Mouse (Mus musculus): ENCODE results near the gene Neurog1. TPM values are rescaled to one million over a fixed set of nuclear protein-coding genes. Genes with fewer than 3 reads are reported as not detected.
A peak's percentile ranks its signal among the peaks of the same experiment; 100 is the strongest.

The Neurog1 gene
- polyA plus RNA-seq, 1 experiment from 2014 or later, result not detected

DNA sequence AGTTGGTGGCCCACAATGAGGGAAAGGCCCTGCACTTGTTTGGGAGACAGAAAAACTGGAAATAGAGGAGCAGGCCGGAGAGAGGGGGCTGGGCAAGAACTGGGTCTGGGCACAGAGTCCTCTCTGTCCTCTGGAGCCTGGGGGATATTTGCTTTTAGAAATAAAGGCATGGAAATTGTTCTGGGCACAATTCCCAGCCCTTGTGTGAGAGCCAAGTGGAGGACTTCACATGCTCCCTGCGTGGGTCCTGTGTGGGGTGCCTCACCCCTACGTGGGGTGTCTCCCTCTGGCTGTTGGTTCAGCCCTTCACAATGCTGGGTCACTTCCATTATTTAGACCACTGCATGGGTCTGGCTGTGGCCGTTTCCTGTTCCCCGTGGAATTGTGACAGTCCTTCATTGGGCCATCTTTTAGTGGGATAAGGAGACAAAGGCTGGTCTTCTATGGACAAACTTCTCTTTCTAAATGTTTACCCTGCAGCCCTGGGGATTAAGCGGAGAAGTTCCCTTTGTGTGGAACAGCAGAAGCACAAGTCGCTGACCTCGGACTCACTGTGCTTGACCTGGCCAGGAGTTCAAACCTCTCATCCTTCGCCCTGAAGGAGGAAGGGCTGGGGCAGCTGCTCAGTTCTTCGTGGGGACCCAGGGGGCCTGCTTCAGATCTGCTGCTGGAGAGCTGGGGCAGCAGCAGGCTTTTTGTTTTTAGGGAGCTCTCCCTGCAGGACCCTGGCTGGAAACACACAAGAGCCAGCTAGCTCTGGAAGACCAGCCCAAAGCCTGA is 25.6 kb downstream of the Neurog1 start:
- Histone ChIP-seq H3K9me3 (no peaks in the 10 kb centered on the region), H3K9ac (no peak overlapping the region), H3K36me3 (no peaks in the 10 kb centered on the region), H3K27ac (no peak overlapping the region), H3K4me1 (replicated peaks) (peaks cover 12% of the 10 kb centered on the region), H3K4me3 (replicated peaks) (no peak overlapping the region), H3K4me2 (replicated peaks) (no peak overlapping the region), H3K27me3 (replicated peaks) (peaks cover 76% of the 10 kb centered on the region)
- WGBS, result 23% methylated on average over 10 of the region's 10 CpGs
- ATAC-seq, result no peak

DNA sequence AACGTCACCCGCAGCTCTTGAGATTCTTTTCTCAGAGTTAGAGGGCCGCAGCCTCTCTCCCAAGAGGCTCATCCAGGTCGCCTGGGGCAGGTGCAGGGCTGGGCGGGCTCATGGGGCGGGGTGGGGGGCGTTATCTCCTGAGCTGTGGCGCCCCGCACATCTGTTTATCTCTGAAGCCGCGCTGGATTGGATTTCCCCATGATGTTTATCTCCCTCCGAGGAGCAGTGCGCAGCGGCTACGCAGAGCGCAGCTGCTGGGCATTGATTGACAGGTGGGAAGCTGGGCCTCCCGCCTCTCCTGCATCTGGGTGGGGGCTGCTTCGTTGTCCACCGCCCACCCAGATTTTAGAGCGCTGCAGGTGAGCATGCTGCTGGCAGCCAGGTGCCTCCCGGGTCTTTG is 28.3 kb downstream of the Neurog1 start:
- H3K4me2 ChIP-seq (replicated peaks), result no peak overlapping the region
- H3K4me1 ChIP-seq (replicated peaks), result peaks cover 17% of the 10 kb centered on the region
- no peak overlapping the region for H3K9ac ChIP-seq
- no peaks in the 10 kb centered on the region for H3K9me3 ChIP-seq
- H3K27ac ChIP-seq, result no peak overlapping the region
- ATAC-seq, result no peak
- 9% methylated on average over 21 of the region's 21 CpGs for WGBS
- no peaks in the 10 kb centered on the region for H3K36me3 ChIP-seq
- no peak overlapping the region for H3K4me3 ChIP-seq (replicated peaks)
- peaks cover 81% of the 10 kb centered on the region for H3K27me3 ChIP-seq (replicated peaks)

DNA sequence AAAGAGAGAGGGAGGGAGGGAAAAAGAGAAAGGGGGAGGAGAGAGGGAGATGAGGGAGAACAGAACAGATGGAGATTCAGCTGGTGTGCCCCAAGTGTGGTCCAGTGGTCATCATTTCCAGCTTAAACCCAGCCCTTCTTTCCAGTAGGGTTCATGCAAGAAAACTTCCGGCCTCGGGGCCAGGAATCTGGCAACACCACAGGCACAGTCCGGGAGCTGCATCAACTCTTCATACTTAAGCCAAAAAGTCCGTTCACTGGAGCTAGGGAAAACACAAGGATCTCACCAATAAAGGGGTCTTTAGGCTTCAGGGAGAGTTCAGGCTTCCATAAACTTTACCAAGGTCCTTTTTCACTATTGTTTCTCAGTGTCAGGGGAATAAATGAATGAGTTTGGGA is 29.1 kb downstream of the Neurog1 start:
- no peaks in the 10 kb centered on the region for H3K36me3 ChIP-seq
- H3K9ac ChIP-seq, result no peak overlapping the region
- H3K27ac ChIP-seq, result no peak overlapping the region
- no peak for ATAC-seq
- H3K4me3 ChIP-seq (replicated peaks), result no peak overlapping the region
- H3K4me2 ChIP-seq (replicated peaks), result no peak overlapping the region; the same call in 1 of the 2 replicates
- no peaks in the 10 kb centered on the region for H3K9me3 ChIP-seq
- peaks cover 17% of the 10 kb centered on the region for H3K4me1 ChIP-seq (replicated peaks)
- H3K27me3 ChIP-seq (replicated peaks), result peaks cover 75% of the 10 kb centered on the region
- 9% methylated on average over 4 of the region's 4 CpGs for WGBS

DNA sequence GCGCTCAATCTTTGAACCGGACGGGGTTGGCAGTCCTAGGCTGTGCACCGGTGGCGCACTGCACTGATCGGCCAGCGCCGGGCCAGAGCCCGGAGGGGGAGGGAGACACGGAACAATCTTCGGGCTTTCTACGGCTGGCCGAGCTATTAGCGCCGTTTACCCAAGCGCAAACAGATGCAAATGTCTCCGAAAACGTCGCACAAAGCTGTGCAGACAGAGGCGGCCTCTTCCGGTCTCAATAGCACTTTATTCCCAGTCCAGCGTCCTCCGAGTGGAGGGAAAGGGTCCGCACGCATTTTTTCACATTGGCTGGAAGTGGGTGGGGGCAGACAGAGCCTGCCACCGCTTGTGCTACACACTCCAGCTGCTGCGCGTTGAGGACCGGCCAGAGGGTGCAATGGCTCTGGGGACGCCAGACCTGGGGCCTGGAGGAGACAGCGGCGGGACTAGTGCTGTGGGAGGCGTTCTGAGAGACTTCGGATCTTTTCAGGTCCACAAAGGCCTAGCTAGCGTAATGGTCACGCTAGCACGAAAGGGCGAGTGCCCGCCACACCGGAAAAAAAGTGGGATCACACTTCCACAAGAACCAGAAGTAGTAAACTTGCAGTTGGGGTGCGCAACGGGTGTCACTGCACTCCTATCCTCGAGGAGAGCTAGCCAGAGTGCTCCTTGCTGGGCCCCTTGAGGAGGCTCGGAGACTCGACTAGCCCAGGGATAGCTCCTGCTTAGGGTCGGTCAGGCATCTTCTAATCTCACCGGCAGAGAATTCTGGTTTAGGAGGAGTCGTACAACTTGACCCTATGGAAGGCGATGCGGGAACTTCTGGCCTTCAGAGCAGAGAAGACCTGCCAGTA is 29.7 kb downstream of the Neurog1 start:
- Histone ChIP-seq H3K36me3 (no peaks in the 10 kb centered on the region), H3K4me2 (replicated peaks) (peak overlapping the region; percentile 77), H3K4me3 (replicated peaks) (peak overlapping the region; percentile 36), H3K9ac (no peak overlapping the region), H3K9me3 (no peaks in the 10 kb centered on the region), H3K27ac (no peak overlapping the region), H3K27me3 (replicated peaks) (peaks cover 71% of the 10 kb centered on the region), H3K4me1 (replicated peaks) (peaks cover 17% of the 10 kb centered on the region)
- ATAC-seq, result peak; percentile 45; the same call in 1 of the 2 replicates
- 4% methylated on average over 50 of the region's 50 CpGs for WGBS

DNA sequence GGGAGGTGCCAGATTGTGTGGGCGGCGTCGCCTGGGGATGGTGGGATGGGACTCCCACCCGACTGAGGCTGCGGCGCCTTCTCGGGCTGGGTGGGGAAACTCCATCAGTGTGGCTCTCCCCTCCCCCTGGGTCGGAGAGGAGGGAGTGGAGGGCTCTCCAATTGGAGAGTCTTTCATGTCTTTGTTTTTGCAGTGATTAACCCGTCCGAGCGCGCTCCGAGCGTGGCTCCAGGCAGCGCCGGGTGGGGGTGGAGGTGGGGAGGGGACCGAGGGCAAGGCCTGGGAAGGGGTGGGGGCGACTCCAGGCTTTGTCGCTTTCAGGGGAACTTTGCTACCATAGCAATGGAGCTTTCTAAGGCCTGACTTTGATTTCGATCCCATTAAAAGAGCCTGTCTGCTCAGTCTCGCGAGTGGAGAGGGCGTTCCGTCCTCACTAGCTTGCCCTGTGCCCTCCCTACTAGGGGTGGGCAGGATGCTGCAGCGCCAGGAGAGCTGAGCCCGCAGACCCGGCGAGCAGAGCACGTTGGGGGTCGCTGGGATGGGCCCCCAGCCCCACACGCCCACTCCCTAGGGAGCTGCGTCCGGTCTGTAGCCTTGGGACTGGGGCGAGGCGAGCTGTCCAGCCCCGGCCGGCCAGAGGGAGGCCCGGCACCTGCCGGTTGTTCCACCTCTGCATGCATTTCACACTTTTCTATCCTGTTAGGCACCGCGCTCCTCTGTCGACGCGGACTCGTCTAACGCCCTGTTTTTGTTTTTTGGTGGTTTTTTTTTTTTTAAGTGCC is 30.6 kb downstream of the Neurog1 start:
- Histone ChIP-seq H3K4me1 (replicated peaks) (peaks cover 17% of the 10 kb centered on the region), H3K9me3 (no peaks in the 10 kb centered on the region), H3K27ac (no peak overlapping the region), H3K4me3 (replicated peaks) (peak overlapping the region; percentile 36), H3K27me3 (replicated peaks) (peaks cover 72% of the 10 kb centered on the region), H3K36me3 (no peaks in the 10 kb centered on the region), H3K4me2 (replicated peaks) (peak overlapping the region; percentile 77), H3K9ac (peak overlapping the region; percentile 46)
- ATAC-seq, result peak; percentile 67
- under 1% methylated on average over 45 of the region's 46 CpGs for WGBS

DNA sequence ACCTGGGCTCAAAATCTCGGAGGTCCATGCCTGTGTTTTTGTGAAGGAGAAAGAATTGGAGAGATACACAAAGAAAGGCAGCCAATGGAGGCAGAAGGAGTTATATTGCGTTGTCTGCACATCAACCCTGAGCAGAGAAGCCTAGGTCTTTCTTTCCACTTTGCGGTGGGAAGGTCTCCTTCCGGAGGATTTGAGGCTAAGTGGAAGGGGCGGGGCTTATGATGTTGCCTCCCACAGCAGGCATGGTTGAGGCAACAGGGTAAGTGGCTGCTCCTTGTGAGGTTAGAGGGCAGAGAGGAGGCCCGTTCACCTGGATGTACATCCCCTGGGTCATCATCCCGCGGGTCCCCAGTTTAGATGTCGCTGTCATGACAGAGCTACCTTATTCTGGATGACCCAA is 32.7 kb downstream of the Neurog1 start:
- H3K36me3 ChIP-seq, result no peaks in the 10 kb centered on the region
- H3K4me3 ChIP-seq (replicated peaks), result no peak overlapping the region
- H3K9me3 ChIP-seq, result no peaks in the 10 kb centered on the region
- peaks cover 59% of the 10 kb centered on the region for H3K27me3 ChIP-seq (replicated peaks)
- H3K27ac ChIP-seq, result no peak overlapping the region
- peaks cover 17% of the 10 kb centered on the region for H3K4me1 ChIP-seq (replicated peaks)
- ATAC-seq, result no peak
- H3K4me2 ChIP-seq (replicated peaks), result no peak overlapping the region
- 56% methylated on average over 9 of the region's 9 CpGs for WGBS
- no peak overlapping the region for H3K9ac ChIP-seq

DNA sequence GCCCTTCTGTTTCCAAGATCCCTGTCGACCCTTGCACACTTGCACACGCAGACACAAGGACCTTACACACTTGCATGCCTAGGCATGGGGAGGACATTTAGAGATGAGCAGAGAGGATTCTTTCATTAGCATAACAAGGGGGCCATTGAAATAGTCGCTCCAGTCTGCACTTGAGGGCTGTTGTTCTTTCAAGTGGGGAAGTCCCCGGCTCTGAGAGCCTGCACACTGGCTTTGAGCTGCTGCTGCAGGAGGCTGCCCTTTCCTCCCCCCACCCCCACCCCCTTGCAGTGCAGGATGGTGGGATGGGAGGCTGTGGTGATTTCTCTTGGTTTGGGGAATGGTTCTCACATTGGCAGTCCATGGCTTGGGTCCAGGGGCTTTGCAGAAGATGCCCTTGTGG is 35.9 kb downstream of the Neurog1 start:
- H3K4me1 ChIP-seq (replicated peaks), result peaks cover 2% of the 10 kb centered on the region; the same call in 1 of the 2 replicates
- no peak overlapping the region for H3K4me3 ChIP-seq (replicated peaks)
- peaks cover 27% of the 10 kb centered on the region for H3K27me3 ChIP-seq (replicated peaks)
- H3K36me3 ChIP-seq, result no peaks in the 10 kb centered on the region
- ATAC-seq, result no peak
- H3K9me3 ChIP-seq, result no peaks in the 10 kb centered on the region
- no peak overlapping the region for H3K4me2 ChIP-seq (replicated peaks)
- H3K9ac ChIP-seq, result no peak overlapping the region
- H3K27ac ChIP-seq, result no peak overlapping the region
- 25% methylated on average over 4 of the region's 4 CpGs for WGBS

DNA sequence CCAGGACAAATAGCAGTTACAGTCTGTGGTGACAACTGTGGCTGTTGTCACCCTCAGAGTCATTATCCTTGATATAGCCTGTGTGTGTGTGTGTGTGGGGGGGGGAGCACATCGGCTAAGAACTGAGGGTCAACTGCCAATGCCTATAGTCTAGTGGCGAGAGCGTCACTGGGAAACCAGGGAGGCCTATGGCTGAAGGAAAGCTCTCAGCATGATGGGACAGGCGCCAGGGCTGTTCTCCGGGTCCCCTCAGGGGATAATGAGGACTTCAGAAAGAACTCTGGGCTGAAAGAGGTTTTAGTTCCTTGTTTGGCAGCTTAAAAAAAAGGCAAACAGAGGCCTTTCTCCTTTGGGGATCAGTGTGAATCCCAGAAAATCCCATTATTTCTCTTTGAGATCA is 37.3 kb downstream of the Neurog1 start:
- Histone ChIP-seq H3K27ac (no peak overlapping the region), H3K4me3 (replicated peaks) (no peak overlapping the region), H3K27me3 (replicated peaks) (peaks cover 19% of the 10 kb centered on the region), H3K9me3 (no peaks in the 10 kb centered on the region), H3K36me3 (no peaks in the 10 kb centered on the region), H3K4me1 (replicated peaks) (no peaks in the 10 kb centered on the region), H3K4me2 (replicated peaks) (no peak overlapping the region), H3K9ac (no peak overlapping the region)
- ATAC-seq, result no peak
- 61% methylated on average over 5 of the region's 5 CpGs for WGBS

DNA sequence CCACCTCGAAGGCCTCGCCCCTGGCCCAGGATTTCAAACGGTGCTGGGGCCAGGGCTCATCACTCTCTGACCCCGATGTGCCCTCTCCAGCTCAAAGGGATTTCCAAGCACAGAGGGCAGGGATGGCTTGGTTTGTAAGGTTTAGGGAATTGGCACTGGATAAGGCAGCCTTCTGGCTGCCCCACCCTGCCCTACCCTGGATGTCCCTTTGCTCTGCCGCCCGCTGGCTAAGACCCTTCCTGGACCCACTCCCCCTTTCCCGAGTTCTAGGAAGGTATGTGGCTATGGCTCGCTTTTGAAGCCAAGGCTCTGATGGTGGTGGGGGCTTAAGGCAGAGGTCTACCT is 42.9 kb downstream of the Neurog1 start:
- H3K27ac ChIP-seq, result no peak overlapping the region
- H3K4me1 ChIP-seq (replicated peaks), result peaks cover 3% of the 10 kb centered on the region
- 0 out of 2 replicates have a peak, but pooled peaks have one; percentile 8 for ATAC-seq
- H3K4me2 ChIP-seq (replicated peaks), result peak overlapping the region; percentile 52
- H3K36me3 ChIP-seq, result no peaks in the 10 kb centered on the region
- peak overlapping the region; percentile 21; the same call in 1 of the 2 replicates for H3K9ac ChIP-seq
- WGBS, result 22% methylated on average over 8 of the region's 8 CpGs
- H3K27me3 ChIP-seq (replicated peaks), result peaks cover 9% of the 10 kb centered on the region; the same call in 1 of the 2 replicates
- no peaks in the 10 kb centered on the region for H3K9me3 ChIP-seq
- H3K4me3 ChIP-seq (replicated peaks), result peak overlapping the region; percentile 19; the same call in 1 of the 2 replicates

DNA sequence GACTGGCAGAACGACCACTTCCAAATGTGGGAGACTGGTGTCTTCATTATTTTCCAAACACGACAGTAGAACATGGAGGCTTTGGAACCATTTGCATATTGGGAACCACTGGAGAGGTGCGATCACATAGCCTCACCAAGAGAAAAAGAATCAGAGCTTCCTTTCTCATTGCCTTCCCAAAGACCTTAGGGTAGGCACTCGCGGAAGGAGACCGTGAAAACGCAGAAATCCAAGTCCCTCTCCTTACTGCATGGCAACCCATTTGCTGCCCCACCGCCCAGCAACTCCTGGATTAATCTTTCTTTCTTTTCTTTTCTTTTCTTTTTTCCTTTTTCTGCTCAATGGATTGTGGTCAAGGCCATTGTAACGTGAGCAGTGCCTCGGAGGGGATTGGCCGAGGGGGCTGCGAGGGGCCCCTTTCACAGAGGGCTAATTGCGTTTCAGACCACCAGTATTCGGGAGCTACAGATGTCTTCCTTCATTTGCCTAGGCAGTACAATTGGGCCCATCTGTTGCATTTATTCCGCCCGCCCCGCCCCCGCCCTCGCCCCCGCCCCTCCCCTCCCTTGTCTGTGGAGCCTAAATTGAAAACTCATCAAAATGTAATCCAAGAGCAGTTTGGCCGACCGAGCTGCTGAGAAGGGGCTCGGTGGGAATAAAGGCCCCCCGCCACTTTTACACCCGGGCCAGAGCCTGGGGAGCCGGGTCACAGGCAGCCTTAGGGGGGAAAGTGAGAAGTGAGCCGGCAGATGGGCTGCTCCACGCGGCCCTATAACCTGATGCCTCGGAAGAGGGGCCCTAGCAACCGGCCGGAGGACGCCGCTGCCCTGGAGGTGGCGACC is 43.5 kb downstream of the Neurog1 start:
- Histone ChIP-seq H3K36me3 (no peaks in the 10 kb centered on the region), H3K9me3 (no peaks in the 10 kb centered on the region), H3K4me3 (replicated peaks) (peak overlapping the region; percentile 19; the same call in 1 of the 2 replicates), H3K9ac (peak overlapping the region; percentile 21; the same call in 1 of the 2 replicates), H3K4me2 (replicated peaks) (peak overlapping the region; percentile 52), H3K4me1 (replicated peaks) (peaks cover 3% of the 10 kb centered on the region), H3K27me3 (replicated peaks) (peaks cover 9% of the 10 kb centered on the region; the same call in 1 of the 2 replicates), H3K27ac (no peak overlapping the region)
- WGBS, result 9% methylated on average over 35 of the region's 35 CpGs
- ATAC-seq, result peak; percentile 69
